Mouse (Mus musculus): ENCODE measurements around the gene Tbc1d7.

Gene Tbc1d7

GRCm38 (mm10) chr13:43193266-43193665 is 22.0 kb upstream of the Tbc1d7 start:
- DNase-seq (ENCODE audit: low read depth): peak; percentile 61

GRCm38 (mm10) chr13:43191741-43192192 is 20.5 kb upstream of the Tbc1d7 start:
- DNase-seq (ENCODE audit: low read depth): no peak

GRCm38 (mm10) chr13:43191290-43191689 is 20.0 kb upstream of the Tbc1d7 start:
- no peak for DNase-seq (ENCODE audit: low read depth)

GRCm38 (mm10) chr13:43187736-43188135 is 16.4 kb upstream of the Tbc1d7 start:
- DNase-seq (ENCODE audit: low read depth): no peak

- DNase-seq (ENCODE audit: low read depth): peak; percentile 39
Observed at GRCm38 (mm10) chr13:43183248-43184055, 12.2 kb upstream of the Tbc1d7 start.

GRCm38 (mm10) chr13:43182465-43183201 is 11.3 kb upstream of the Tbc1d7 start:
- DNase-seq (ENCODE audit: low read depth): peak; percentile 94

- no peak for DNase-seq (ENCODE audit: low read depth)
Observed at GRCm38 (mm10) chr13:43181104-43181503, 9.8 kb upstream of the Tbc1d7 start.

GRCm38 (mm10) chr13:43177317-43177716 is 6.0 kb upstream of the Tbc1d7 start:
- DNase-seq (ENCODE audit: low read depth): no peak

- DNase-seq (ENCODE audit: low read depth): no peak
Observed at GRCm38 (mm10) chr13:43176676-43177075, 5.4 kb upstream of the Tbc1d7 start.

- DNase-seq (ENCODE audit: low read depth): peak; percentile 86
Observed at GRCm38 (mm10) chr13:43173262-43173661, 2.0 kb upstream of the Tbc1d7 start.

GRCm38 (mm10) chr13:43172036-43172713 is 874 bp upstream of the Tbc1d7 start:
- DNase-seq (ENCODE audit: low read depth): peak; percentile 59

- no peak for DNase-seq (ENCODE audit: low read depth)
Observed at GRCm38 (mm10) chr13:43167721-43168120, 3.6 kb downstream of the Tbc1d7 start.

GRCm38 (mm10) chr13:43159429-43159828 is 11.9 kb downstream of the Tbc1d7 start:
- no peak for DNase-seq (ENCODE audit: low read depth)

- no peak for DNase-seq (ENCODE audit: low read depth)
Observed at GRCm38 (mm10) chr13:43158281-43158680, 13.0 kb downstream of the Tbc1d7 start.

GRCm38 (mm10) chr13:43157370-43157769 is 13.9 kb downstream of the Tbc1d7 start:
- DNase-seq (ENCODE audit: low read depth): no peak

- DNase-seq (ENCODE audit: low read depth): no peak
Observed at GRCm38 (mm10) chr13:43152005-43152520, 19.2 kb downstream of the Tbc1d7 start.

- DNase-seq (ENCODE audit: low read depth): peak; percentile 68
Observed at GRCm38 (mm10) chr13:43149661-43150060, 21.6 kb downstream of the Tbc1d7 start.

GRCm38 (mm10) chr13:43148692-43149091 is 22.6 kb downstream of the Tbc1d7 start:
- peak; percentile 81 for DNase-seq (ENCODE audit: low read depth)

GRCm38 (mm10) chr13:43146515-43147258 is 24.6 kb downstream of the Tbc1d7 start:
- no peak for DNase-seq (ENCODE audit: low read depth)

- no peak for DNase-seq (ENCODE audit: low read depth)
Observed at GRCm38 (mm10) chr13:43144720-43145418, 26.4 kb downstream of the Tbc1d7 start.

GRCm38 (mm10) chr13:43134468-43134867 is 36.8 kb downstream of the Tbc1d7 start:
- no peak for DNase-seq (ENCODE audit: low read depth)

Measured in NIH3T3 (cell line).